Mouse (Mus musculus) inflammation-experienced regulatory T-cells, adult 6 months (primary cell): Measurements from ENCODE around the gene Skida1. TPM values are rescaled to one million over a fixed set of nuclear protein-coding genes. Genes with fewer than 3 reads are reported as not detected.

Source experiments
- ATAC-seq: one replicate; pipeline ENCODE4 v1.8.0; 2017
- polyA plus RNA-seq, 3 experiments: library from polyadenylated mRNA; unstranded; fragments of 100-300 nt; shearing (Covaris generic); gene quantifications; one replicate each; pipeline ENCODE4 v1.2.1; 2017

Gene Skida1
- polyA plus RNA-seq, 3 experiments from 2014 or later = 0.37 to 1.0 (median 0.83) TPM

- no peak for ATAC-seq
Observed at GRCm38 (mm10) chr2:18015581-18015980, 33.3 kb downstream of the Skida1 start.

DNA sequence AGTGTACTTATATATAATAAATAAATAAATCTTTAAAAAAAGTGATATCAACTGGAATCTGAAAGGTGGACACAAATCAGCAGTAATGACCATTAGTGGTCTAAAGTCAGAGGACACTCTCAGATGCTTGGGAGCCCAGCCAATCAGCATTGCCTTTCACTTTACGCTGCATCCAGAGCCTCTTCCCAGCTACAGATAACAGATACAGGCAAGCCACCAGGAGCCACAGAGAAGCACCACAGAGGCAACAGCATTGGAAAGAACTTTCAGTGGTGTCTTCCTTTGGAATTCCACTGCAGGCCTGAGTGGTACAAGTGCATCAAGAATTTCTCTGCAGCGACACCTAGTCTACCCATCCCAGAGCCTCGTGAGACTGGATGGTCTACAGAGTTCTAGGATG is 36.0 kb downstream of the Skida1 start:
- no peak for ATAC-seq

GRCm38 (mm10) chr2:18011226-18011625 is 37.6 kb downstream of the Skida1 start:
- ATAC-seq = no peak

GRCm38 (mm10) chr2:18005137-18005536 is 43.7 kb downstream of the Skida1 start:
- ATAC-seq = no peak

DNA sequence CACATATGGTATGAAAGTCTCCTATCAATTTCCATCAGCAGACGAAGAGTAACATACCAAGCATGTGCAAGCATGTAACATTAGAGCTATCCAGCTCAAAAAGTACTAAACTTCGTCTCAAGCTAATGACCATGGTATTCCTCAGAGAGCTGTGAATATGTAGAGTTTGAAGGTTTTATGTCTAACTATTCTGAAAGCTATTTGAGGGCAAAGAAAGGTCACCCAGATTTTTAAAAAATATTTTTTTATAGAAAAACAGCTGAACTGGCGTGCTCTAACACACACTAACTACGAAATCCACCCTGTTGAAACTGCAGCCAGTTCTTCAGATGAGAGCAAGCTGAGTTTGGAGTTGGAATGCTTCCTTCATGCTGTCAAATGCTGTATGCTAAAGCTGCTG is 44.6 kb downstream of the Skida1 start:
- ATAC-seq = no peak

DNA sequence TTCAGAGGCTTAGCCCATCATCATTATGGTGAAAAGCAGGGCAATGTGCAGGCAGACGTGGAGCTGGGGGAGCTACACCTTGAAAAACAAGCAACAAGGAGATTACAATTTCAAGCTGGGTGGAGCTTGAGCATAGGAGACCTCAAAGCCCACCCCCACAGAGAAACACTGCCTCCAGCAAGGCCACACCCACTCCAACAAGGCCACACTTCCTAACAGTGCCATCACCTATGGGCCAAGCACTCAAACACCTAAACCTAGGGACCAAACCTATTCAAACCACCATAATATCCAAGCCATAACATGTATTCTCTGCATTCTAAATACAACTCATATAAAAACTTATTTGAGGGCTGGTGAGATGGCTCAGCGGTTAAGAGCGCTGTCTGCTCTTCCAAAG is 46.5 kb downstream of the Skida1 start:
- ATAC-seq = no peak

DNA sequence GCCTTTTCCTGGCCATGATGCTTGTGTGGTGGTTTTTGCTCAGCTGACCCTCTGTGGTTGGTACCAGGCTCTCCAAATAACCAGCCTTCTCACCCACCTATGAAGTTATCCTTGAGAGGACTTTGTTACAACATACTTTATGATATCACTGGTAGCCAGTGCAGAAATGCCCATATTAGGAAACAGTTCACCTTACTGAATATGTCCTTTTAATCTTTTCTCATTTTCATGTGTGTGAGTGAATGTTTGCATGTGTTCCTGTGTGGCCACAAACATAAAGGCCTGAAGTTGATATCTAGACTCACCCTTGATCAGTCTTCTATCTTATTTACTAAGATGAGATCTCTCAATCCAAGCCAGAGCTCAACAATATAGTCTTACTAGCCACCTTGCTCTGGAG is 52.0 kb downstream of the Skida1 start, which contains the start of gene H2al2a:
TSS of gene H2al2a (minus strand) at position 101 of the 400 bp plus-strand sequence.
- ATAC-seq = no peak

Other genes with a start within 250 kb of the Skida1 start
- not detected for gene H2al2a, start 52.1 kb downstream of the Skida1 start, polyA plus RNA-seq
- gene A930004D18Rik, start 11.3 kb downstream of the Skida1 start, polyA plus RNA-seq = 1 to 10 TPM in 2 of 3 experiments, under 1 TPM in 1; 0.17 to 4.6 (median 2.0) TPM
- gene Mllt10, start 6.2 kb upstream of the Skida1 start, polyA plus RNA-seq = 10 to 100 TPM; 26.7 to 44.6 (median 37.8) TPM